In the genomic region with DNA sequence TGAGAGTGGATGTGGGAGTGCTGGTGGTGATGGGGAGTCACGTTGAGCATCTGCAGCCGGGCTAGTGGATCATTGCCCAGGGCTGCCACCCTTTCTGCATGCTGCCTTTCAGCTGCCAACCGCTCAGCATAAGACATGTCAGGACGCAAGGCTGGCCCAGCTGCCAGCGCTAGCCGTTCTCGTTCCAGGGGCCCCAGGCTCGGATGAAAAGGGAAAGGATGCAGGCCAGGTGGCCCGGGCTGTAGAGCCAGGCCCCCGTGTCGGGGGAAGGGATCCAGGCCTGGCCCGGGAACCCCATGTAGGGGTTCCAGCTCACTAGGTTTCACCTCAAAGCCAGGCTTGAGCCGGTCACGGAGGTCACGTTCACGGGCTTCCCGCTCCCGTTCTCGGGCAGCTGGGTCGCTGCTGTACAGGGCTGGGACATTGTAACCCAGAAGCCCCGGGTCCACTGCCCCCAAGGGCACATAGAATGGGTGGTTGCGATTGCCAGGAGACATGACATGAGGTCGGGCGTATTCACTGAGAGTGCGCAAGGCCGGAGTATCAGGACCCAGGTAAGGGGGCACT, we compare ENCODE assay signal across 8 mouse cellular contexts. TPM values are rescaled to one million over a fixed set of nuclear protein-coding genes. Genes with fewer than 3 reads are reported as not detected.
DNase-seq lines count a peak whose midpoint lies in the region; ATAC-seq and TF ChIP-seq lines count a peak whose summit lies in the region.

No protein-coding gene starts in this region.

- 71% methylated on average over 26 of the region's 26 CpGs for WGBS in heart, embryonic 14.5 days
- WGBS in embryonic facial prominence, embryonic 15.5 days = 64% methylated on average over 26 of the region's 26 CpGs
- 70% methylated on average over 26 of the region's 26 CpGs for WGBS in limb, embryonic 13.5 days
- WGBS in small intestine, adult 2 months = 68% methylated on average over 26 of the region's 26 CpGs

- no peak for TF ChIP-seq CTCF in small intestine, adult 2 months (IDR thresholded peaks at IDR 0.05; ENCODE audit: extremely low read depth, insufficient read length, insufficient replicate concordance, low read depth, low read length)

- peaks cover 11 to 25% of the 10 kb centered on the region in 2 experiments for H3K4me1 ChIP-seq in heart, embryonic 14.5 days (ENCODE audit: control insufficient read depth in 2 of 2, insufficient read depth in 2 of 2, low read length in 2 of 2)
- H3K4me1 ChIP-seq in ES-E14 (ENCODE audit: control insufficient read depth in 2 of 2, insufficient read depth in 2 of 2, low read length in 2 of 2, poor library complexity in 1 of 2) = peaks cover 0 to 19% of the 10 kb centered on the region in 2 experiments; a peak in 2 of 4 replicates
- H3K4me1 ChIP-seq in embryonic facial prominence, embryonic 15.5 days = peaks cover 39% of the 10 kb centered on the region
- H3K4me1 ChIP-seq in limb, embryonic 13.5 days = peaks cover 37% of the 10 kb centered on the region
- H3K4me1 ChIP-seq in small intestine, adult 2 months (ENCODE audit: control insufficient read depth, insufficient read depth, insufficient read length, low read length) = peaks cover 14% of the 10 kb centered on the region

- ATAC-seq in heart, embryonic 14.5 days (ENCODE audit: insufficient number of reproducible peaks, insufficient read depth, low FRiP score, low read depth) = no peak
- no peak for ATAC-seq in embryonic facial prominence, embryonic 15.5 days (ENCODE audit: insufficient number of reproducible peaks, low FRiP score, low TSS enrichment, low read depth)
- ATAC-seq in limb, embryonic 13.5 days (ENCODE audit: low FRiP score, low read depth) = no peak
- ATAC-seq in megakaryocyte-erythroid progenitor cell, adult 5-6 weeks (replicated peaks; ENCODE audit: low FRiP score, low TSS enrichment, poor library complexity, severe bottlenecking) = no peak

- DNase-seq in heart, postnatal 4 days = no peak
- DNase-seq in ES-E14 (ENCODE audit: low read depth, low spot score) = no peak
- DNase-seq in adrenal gland, adult 2 months = no peak

- in situ Hi-C loops in ES-E14 (cut with MboI; ENCODE audit: low sequenced_read_pairs in 2 of 2, unreplicated experiment in 2 of 2) = no loop called here

- peak overlapping the region; percentile 98 for H3K4me2 ChIP-seq in heart, embryonic 14.5 days (ENCODE audit: low read length)
- H3K4me2 ChIP-seq in embryonic facial prominence, embryonic 15.5 days (replicated peaks) = peak overlapping the region; percentile 96
- H3K4me2 ChIP-seq in limb, embryonic 13.5 days (replicated peaks) = peak overlapping the region; percentile 94

- H3K27ac ChIP-seq in heart, embryonic 14.5 days (replicated peaks in 1 of 2; ENCODE audit: control insufficient read depth in 1 of 2, insufficient read depth in 1 of 2, low read depth in 2 of 2, low read length in 2 of 2) = peak overlapping the region; percentile 52 to 56; a peak in 2 of 4 replicates
- peak overlapping the region; percentile 30; the same call in 1 of the 2 replicates for H3K27ac ChIP-seq in ES-E14 (ENCODE audit: insufficient read depth, low read depth, low read length, poor library complexity, severe bottlenecking)
- H3K27ac ChIP-seq in embryonic facial prominence, embryonic 15.5 days (replicated peaks) = peak overlapping the region; percentile 86; the same call in 1 of the 2 replicates
- peak overlapping the region; percentile 74; the same call in 1 of the 2 replicates for H3K27ac ChIP-seq in limb, embryonic 13.5 days
- H3K27ac ChIP-seq in small intestine, adult 2 months (ENCODE audit: insufficient read depth, low read depth, low read length) = no peak overlapping the region

- H3K4me3 ChIP-seq in heart, embryonic 14.5 days (ENCODE audit: control insufficient read depth in 1 of 2, insufficient read depth in 1 of 2, low read depth in 1 of 2, low read length in 2 of 2) = peak overlapping the region; percentile 24 to 58
- H3K4me3 ChIP-seq in ES-E14 (ENCODE audit: insufficient read depth in 1 of 2, low read depth in 1 of 2, low read length in 2 of 2, poor library complexity in 1 of 2, severe bottlenecking in 1 of 2) = peak overlapping the region; percentile 60 to 62
- H3K4me3 ChIP-seq in embryonic facial prominence, embryonic 15.5 days (replicated peaks) = peak overlapping the region; percentile 51
- peak overlapping the region; percentile 54 for H3K4me3 ChIP-seq in limb, embryonic 13.5 days
- H3K4me3 ChIP-seq in small intestine, adult 2 months (ENCODE audit: low read depth, low read length) = peak overlapping the region; percentile 12

- peaks cover 60% of the 10 kb centered on the region for H3K36me3 ChIP-seq in heart, embryonic 14.5 days (ENCODE audit: control insufficient read depth, insufficient read depth, low read length)
- H3K36me3 ChIP-seq in ES-E14 (ENCODE audit: control insufficient read depth, insufficient read depth, low read length, poor library complexity, severe bottlenecking) = peaks cover 13% of the 10 kb centered on the region; the same call in 1 of the 2 replicates
- H3K36me3 ChIP-seq in embryonic facial prominence, embryonic 15.5 days = peaks cover 61% of the 10 kb centered on the region
- peaks cover 64% of the 10 kb centered on the region for H3K36me3 ChIP-seq in limb, embryonic 13.5 days
- H3K36me3 ChIP-seq in small intestine, adult 2 months (ENCODE audit: control insufficient read depth, insufficient read depth, low read length) = peaks cover 26% of the 10 kb centered on the region

- H3K27me3 ChIP-seq in heart, embryonic 14.5 days (ENCODE audit: control insufficient read depth, insufficient read depth, low read length) = no peaks in the 10 kb centered on the region
- no peaks in the 10 kb centered on the region for H3K27me3 ChIP-seq in embryonic facial prominence, embryonic 15.5 days
- no peaks in the 10 kb centered on the region for H3K27me3 ChIP-seq in limb, embryonic 13.5 days
- no peaks in the 10 kb centered on the region for H3K27me3 ChIP-seq in small intestine, adult 2 months (ENCODE audit: control insufficient read depth, insufficient read depth, low read length)

- TF ChIP-seq POLR2A in small intestine, adult 2 months (IDR thresholded peaks at IDR 0.05; ENCODE audit: low read depth, low read length) = no peak

- H3K9me3 ChIP-seq in heart, embryonic 14.5 days (ENCODE audit: control insufficient read depth, low read length) = no peaks in the 10 kb centered on the region
- no peaks in the 10 kb centered on the region for H3K9me3 ChIP-seq in ES-E14 (ENCODE audit: control insufficient read depth, insufficient read depth, low read depth, low read length)
- H3K9me3 ChIP-seq in embryonic facial prominence, embryonic 15.5 days (replicated peaks) = no peaks in the 10 kb centered on the region
- no peaks in the 10 kb centered on the region for H3K9me3 ChIP-seq in limb, embryonic 13.5 days

- peak overlapping the region; percentile 70 for H3K9ac ChIP-seq in heart, embryonic 14.5 days (ENCODE audit: low read length)
- peak overlapping the region; percentile 86 for H3K9ac ChIP-seq in ES-E14 (ENCODE audit: insufficient read depth, low read depth, low read length, poor library complexity, severe bottlenecking)
- no peak overlapping the region for H3K9ac ChIP-seq in embryonic facial prominence, embryonic 15.5 days
- peak overlapping the region; percentile 66 for H3K9ac ChIP-seq in limb, embryonic 13.5 days

RNA-seq across cellular contexts. Expression of a gene that starts 3.7 kb away (rescaled TPM):
- 449 and 503 TPM in 2 replicates for polyA plus RNA-seq in heart, embryonic 14.5 days (2014; fragmentation: Nextera tagmentation; extraction: Ambion mirVana)
- total RNA-seq in heart, postnatal 4 days (2021) = 100 to 1,000 TPM; 259 to 300 TPM
- 108 and 128 TPM in 2 replicates for total RNA-seq in ES-E14 (2012; rRNA removed)
- 416 TPM in 2 replicates for polyA plus RNA-seq in embryonic facial prominence, embryonic 15.5 days (2015; fragmentation: Nextera tagmentation; extraction: Ambion mirVana)
- 480 and 513 TPM in 2 replicates for polyA plus RNA-seq in limb, embryonic 13.5 days (2015; fragmentation: Nextera tagmentation; extraction: Ambion mirVana)
- 80.4 and 143 TPM in 2 replicates for polyA plus RNA-seq in small intestine, adult 2 months (2012; rRNA removed)
- total RNA-seq in megakaryocyte-erythroid progenitor cell, adult 5-6 weeks (2014; fragmentation: Nextera tagmentation) = 110 and 141 TPM in 2 replicates
- 66.5 and 83.5 TPM in 2 replicates for total RNA-seq in megakaryocyte-erythroid progenitor cell, adult 5-6 weeks (2017)
- total RNA-seq in adrenal gland, adult 2 months (2021) = 100 to 1,000 TPM; 357 to 360 TPM
- polyA plus RNA-seq in adrenal gland, adult 2 months (2012; rRNA removed) = 233 and 246 TPM in 2 replicates

RNA-seq across cellular contexts. Expression of a gene that starts 6.3 kb away (rescaled TPM):
- 4.9 and 8.6 TPM in 2 replicates for polyA plus RNA-seq in heart, embryonic 14.5 days (2014; fragmentation: Nextera tagmentation; extraction: Ambion mirVana)
- 1 to 10 TPM; 5.3 to 5.4 TPM for total RNA-seq in heart, postnatal 4 days (2021)
- total RNA-seq in ES-E14 (2012; rRNA removed) = 15.1 and 16.5 TPM in 2 replicates
- 19.9 and 20.2 TPM in 2 replicates for polyA plus RNA-seq in embryonic facial prominence, embryonic 15.5 days (2015; fragmentation: Nextera tagmentation; extraction: Ambion mirVana)
- polyA plus RNA-seq in limb, embryonic 13.5 days (2015; fragmentation: Nextera tagmentation; extraction: Ambion mirVana) = 9.0 and 10.9 TPM in 2 replicates
- polyA plus RNA-seq in small intestine, adult 2 months (2012; rRNA removed) = 23.0 and 41.0 TPM in 2 replicates
- 65.4 and 76.0 TPM in 2 replicates for total RNA-seq in megakaryocyte-erythroid progenitor cell, adult 5-6 weeks (2014; fragmentation: Nextera tagmentation)
- total RNA-seq in megakaryocyte-erythroid progenitor cell, adult 5-6 weeks (2017) = 189 and 237 TPM in 2 replicates
- 10 to 100 TPM in 1 of 2 experiments, 1 to 10 TPM in 1; 6.5 to 11.2 TPM for total RNA-seq in adrenal gland, adult 2 months (2021)
- polyA plus RNA-seq in adrenal gland, adult 2 months (2012; rRNA removed) = 6.1 and 6.8 TPM in 2 replicates

RNA-seq across cellular contexts. Expression of a gene that starts 11.0 kb away (rescaled TPM):
- polyA plus RNA-seq in heart, embryonic 14.5 days (2014; fragmentation: Nextera tagmentation; extraction: Ambion mirVana) = not detected in 2 replicates
- total RNA-seq in heart, postnatal 4 days (2021) = 1 to 10 TPM in 1 of 2 experiments, not detected in 1; 2.1 TPM
- total RNA-seq in ES-E14 (2012; rRNA removed) = 0.13 TPM in 1 of 2 replicates, not detected in the other
- not detected in 2 replicates for polyA plus RNA-seq in embryonic facial prominence, embryonic 15.5 days (2015; fragmentation: Nextera tagmentation; extraction: Ambion mirVana)
- 0.11 TPM in 1 of 2 replicates, not detected in the other for polyA plus RNA-seq in limb, embryonic 13.5 days (2015; fragmentation: Nextera tagmentation; extraction: Ambion mirVana)
- polyA plus RNA-seq in small intestine, adult 2 months (2012; rRNA removed) = not detected in 2 replicates
- total RNA-seq in megakaryocyte-erythroid progenitor cell, adult 5-6 weeks (2014; fragmentation: Nextera tagmentation) = not detected in 2 replicates
- total RNA-seq in megakaryocyte-erythroid progenitor cell, adult 5-6 weeks (2017) = not detected in 2 replicates
- total RNA-seq in adrenal gland, adult 2 months (2021) = not detected
- polyA plus RNA-seq in adrenal gland, adult 2 months (2012; rRNA removed) = not detected in 2 replicates

RNA-seq across cellular contexts. Expression of a gene that starts 11.5 kb away (rescaled TPM):
- 6.2 and 9.3 TPM in 2 replicates for polyA plus RNA-seq in heart, embryonic 14.5 days (2014; fragmentation: Nextera tagmentation; extraction: Ambion mirVana)
- total RNA-seq in heart, postnatal 4 days (2021) = 10 to 100 TPM; 61.0 to 70.5 TPM
- 4.7 and 8.9 TPM in 2 replicates for total RNA-seq in ES-E14 (2012; rRNA removed)
- 20.1 and 21.0 TPM in 2 replicates for polyA plus RNA-seq in embryonic facial prominence, embryonic 15.5 days (2015; fragmentation: Nextera tagmentation; extraction: Ambion mirVana)
- polyA plus RNA-seq in limb, embryonic 13.5 days (2015; fragmentation: Nextera tagmentation; extraction: Ambion mirVana) = 19.6 and 20.0 TPM in 2 replicates
- polyA plus RNA-seq in small intestine, adult 2 months (2012; rRNA removed) = 42.8 and 92.6 TPM in 2 replicates
- total RNA-seq in megakaryocyte-erythroid progenitor cell, adult 5-6 weeks (2014; fragmentation: Nextera tagmentation) = 12.9 and 14.4 TPM in 2 replicates
- 1.5 and 1.9 TPM in 2 replicates for total RNA-seq in megakaryocyte-erythroid progenitor cell, adult 5-6 weeks (2017)
- total RNA-seq in adrenal gland, adult 2 months (2021) = 10 to 100 TPM; 76.8 to 86.3 TPM
- polyA plus RNA-seq in adrenal gland, adult 2 months (2012; rRNA removed) = 73.3 and 110 TPM in 2 replicates

RNA-seq across cellular contexts. Expression of a gene that starts 24.6 kb away (rescaled TPM):
- polyA plus RNA-seq in heart, embryonic 14.5 days (2014; fragmentation: Nextera tagmentation; extraction: Ambion mirVana) = 4.2 TPM in 2 replicates
- total RNA-seq in heart, postnatal 4 days (2021) = 10 to 100 TPM; 10.0 to 10.2 TPM
- 10.1 and 17.9 TPM in 2 replicates for total RNA-seq in ES-E14 (2012; rRNA removed)
- 11.8 and 12.7 TPM in 2 replicates for polyA plus RNA-seq in embryonic facial prominence, embryonic 15.5 days (2015; fragmentation: Nextera tagmentation; extraction: Ambion mirVana)
- 7.2 and 7.7 TPM in 2 replicates for polyA plus RNA-seq in limb, embryonic 13.5 days (2015; fragmentation: Nextera tagmentation; extraction: Ambion mirVana)
- polyA plus RNA-seq in small intestine, adult 2 months (2012; rRNA removed) = 1.3 and 1.7 TPM in 2 replicates
- 0.74 TPM in 1 of 2 replicates, not detected in the other for total RNA-seq in megakaryocyte-erythroid progenitor cell, adult 5-6 weeks (2014; fragmentation: Nextera tagmentation)
- total RNA-seq in megakaryocyte-erythroid progenitor cell, adult 5-6 weeks (2017) = not detected in 2 replicates
- 10 to 100 TPM; 12.4 to 35.9 TPM for total RNA-seq in adrenal gland, adult 2 months (2021)
- polyA plus RNA-seq in adrenal gland, adult 2 months (2012; rRNA removed) = 8.3 and 16.5 TPM in 2 replicates
